Mouse (Mus musculus): Measurements from ENCODE around the gene Med17.

Gene Med17

GRCm38 (mm10) chr9:15297112-15297511 lies 17.4 kb upstream of the Med17 start:
- intact Hi-C loops (cut with DNase I): no loop called here

GRCm38 (mm10) chr9:15289251-15289650 lies 9.5 kb upstream of the Med17 start:
- intact Hi-C loops (cut with DNase I): no loop called here

GRCm38 (mm10) chr9:15288402-15288801 lies 8.7 kb upstream of the Med17 start:
- intact Hi-C loops (cut with DNase I): no loop called here

- intact Hi-C loops (cut with DNase I): no loop called here
Measured at GRCm38 (mm10) chr9:15287846-15288245, 8.1 kb upstream of the Med17 start.

GRCm38 (mm10) chr9:15285443-15285842 lies 5.7 kb upstream of the Med17 start:
- intact Hi-C loops (cut with DNase I): no loop called here

- intact Hi-C loops (cut with DNase I): no loop called here
Measured at GRCm38 (mm10) chr9:15280491-15280879, 754 bp upstream of the Med17 start.

- intact Hi-C loops (cut with DNase I): no loop called here
Measured at GRCm38 (mm10) chr9:15279139-15279648, 537 bp downstream of the Med17 start.

- intact Hi-C loops (cut with DNase I): no loop called here
Measured at GRCm38 (mm10) chr9:15278343-15278742, 1.4 kb downstream of the Med17 start.

- intact Hi-C loops (cut with DNase I): no loop called here
Measured at GRCm38 (mm10) chr9:15276855-15277254, 2.9 kb downstream of the Med17 start.

GRCm38 (mm10) chr9:15273981-15274380 lies 5.8 kb downstream of the Med17 start:
- intact Hi-C loops (cut with DNase I): loop anchor here (5.0 kb wide), 1 partner anchor 48 kb away; no protein-coding TSS in a partner anchor

- intact Hi-C loops (cut with DNase I): no loop called here
Measured at GRCm38 (mm10) chr9:15263487-15263886, 16.2 kb downstream of the Med17 start.

- intact Hi-C loops (cut with DNase I): no loop called here
Measured at GRCm38 (mm10) chr9:15261980-15262379, 17.8 kb downstream of the Med17 start.

- intact Hi-C loops (cut with DNase I): no loop called here
Measured at GRCm38 (mm10) chr9:15256214-15256613, 23.5 kb downstream of the Med17 start.

GRCm38 (mm10) chr9:15254501-15254900 lies 25.2 kb downstream of the Med17 start:
- intact Hi-C loops (cut with DNase I): no loop called here

GRCm38 (mm10) chr9:15252196-15252595 lies 27.5 kb downstream of the Med17 start:
- intact Hi-C loops (cut with DNase I): no loop called here

- intact Hi-C loops (cut with DNase I): no loop called here
Measured at GRCm38 (mm10) chr9:15250376-15250775, 29.4 kb downstream of the Med17 start.

- intact Hi-C loops (cut with DNase I): no loop called here
Measured at GRCm38 (mm10) chr9:15245319-15246075, 34.2 kb downstream of the Med17 start.

- intact Hi-C loops (cut with DNase I): no loop called here
Measured at GRCm38 (mm10) chr9:15242130-15242529, 37.6 kb downstream of the Med17 start.

- intact Hi-C loops (cut with DNase I): no loop called here
Measured at GRCm38 (mm10) chr9:15241596-15241939, 38.2 kb downstream of the Med17 start.

GRCm38 (mm10) chr9:15240863-15241595 lies 38.7 kb downstream of the Med17 start:
- intact Hi-C loops (cut with DNase I): no loop called here

GRCm38 (mm10) chr9:15240006-15240405 lies 39.7 kb downstream of the Med17 start:
- intact Hi-C loops (cut with DNase I): no loop called here

All from adrenal gland (tissue).